Mouse (Mus musculus): ENCODE measurements around the gene Atp8b3. TPM values are rescaled to one million over a fixed set of nuclear protein-coding genes. Genes with fewer than 3 reads are reported as not detected.

The Atp8b3 gene
- polyA plus RNA-seq, 1 experiment from 2014 or later: 0.29 TPM

DNA sequence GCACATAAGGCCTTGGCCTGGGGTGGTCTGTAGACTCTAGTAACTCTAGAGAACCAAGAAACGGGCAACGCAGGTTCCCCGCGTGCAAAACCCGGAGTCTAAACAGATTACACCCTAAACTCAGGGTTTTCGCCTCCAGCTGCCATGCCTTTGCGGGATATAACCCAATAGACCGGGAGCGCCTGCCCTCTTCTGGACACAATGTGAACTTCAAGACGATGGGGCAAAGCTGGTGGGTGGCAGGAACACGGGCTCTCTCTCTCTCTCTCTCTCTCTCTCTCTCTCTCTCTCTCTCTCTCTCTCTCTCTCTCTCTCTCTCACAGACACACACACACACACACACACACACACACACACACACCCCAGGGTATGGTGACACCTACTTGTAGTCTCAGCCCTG lies 32.7 kb downstream of the Atp8b3 start:
- Histone ChIP-seq H3K4me3 (no peak overlapping the region), H3K9ac (no peak overlapping the region), H3K4me1 (peaks cover 9% of the 10 kb centered on the region; the same call in 1 of the 2 replicates), H3K27ac (no peak overlapping the region), H3K9me3 (no peaks in the 10 kb centered on the region), H3K27me3 (peaks cover 90% of the 10 kb centered on the region), H3K4me2 (replicated peaks) (no peak overlapping the region), H3K36me3 (no peaks in the 10 kb centered on the region)
- ATAC-seq (ENCODE audit: low FRiP score, low read depth): no peak
- WGBS: 0% methylated on average over 11 of the region's 11 CpGs

DNA sequence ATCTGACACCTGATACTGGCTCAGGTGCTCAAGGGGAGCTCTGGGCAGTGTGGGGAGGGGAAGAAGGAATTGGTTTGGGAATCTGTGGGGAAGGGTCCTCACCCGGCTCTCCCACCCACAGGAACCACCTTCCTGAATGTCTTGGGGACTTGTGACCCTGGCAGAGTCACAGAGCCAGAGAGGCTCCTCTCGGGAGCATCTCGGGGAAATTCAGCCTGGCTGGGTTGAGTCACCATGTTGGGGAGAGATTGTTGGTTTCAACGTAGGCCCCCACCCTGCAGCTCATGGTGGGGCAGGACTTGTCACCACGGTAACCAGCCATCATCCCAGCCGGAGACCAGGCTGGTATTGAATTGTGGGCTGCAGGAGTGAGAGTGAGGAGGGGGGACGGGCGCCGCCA lies 34.2 kb downstream of the Atp8b3 start:
- Histone ChIP-seq H3K9ac (no peak overlapping the region), H3K4me1 (peaks cover 6% of the 10 kb centered on the region; the same call in 1 of the 2 replicates), H3K4me3 (no peak overlapping the region), H3K27me3 (peaks cover 90% of the 10 kb centered on the region), H3K27ac (no peak overlapping the region), H3K9me3 (no peaks in the 10 kb centered on the region), H3K36me3 (no peaks in the 10 kb centered on the region), H3K4me2 (replicated peaks) (no peak overlapping the region)
- no peak for ATAC-seq (ENCODE audit: low FRiP score, low read depth)
- 1% methylated on average over 8 of the region's 9 CpGs for WGBS

DNA sequence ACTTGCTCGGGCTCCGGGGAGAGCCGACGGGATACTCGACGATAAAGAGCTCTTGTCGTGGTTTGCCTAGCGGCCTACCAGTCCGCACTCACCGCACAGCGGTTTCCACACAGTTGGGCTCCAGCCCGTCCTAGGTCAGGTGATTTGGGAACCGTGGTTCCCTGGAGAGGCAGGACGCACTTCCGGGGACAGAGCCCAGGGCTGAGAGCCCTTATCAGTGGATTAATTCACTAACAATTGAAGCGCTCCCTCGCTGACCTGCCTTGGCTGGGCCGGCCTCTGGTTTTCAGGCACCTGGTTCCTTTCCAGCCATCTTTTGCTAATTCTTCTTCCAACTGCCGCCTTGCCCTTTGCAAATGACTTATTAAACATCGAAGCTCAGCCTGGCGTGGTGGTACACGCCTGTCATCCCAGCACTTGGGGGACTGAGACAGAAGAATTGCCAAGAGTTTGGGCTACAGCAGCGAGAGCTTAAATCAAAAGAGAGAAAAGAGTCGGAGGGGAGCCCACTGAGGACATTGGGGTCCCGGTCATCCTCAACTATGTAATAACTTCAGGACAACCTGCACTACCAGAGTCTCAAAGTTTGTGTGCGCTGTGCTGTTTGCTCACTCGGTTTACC lies 35.2 kb downstream of the Atp8b3 start:
- Histone ChIP-seq H3K4me1 (peaks cover 4% of the 10 kb centered on the region; the same call in 1 of the 2 replicates), H3K4me3 (no peak overlapping the region), H3K27me3 (peaks cover 94% of the 10 kb centered on the region), H3K36me3 (no peaks in the 10 kb centered on the region), H3K9me3 (no peaks in the 10 kb centered on the region), H3K27ac (no peak overlapping the region), H3K4me2 (replicated peaks) (no peak overlapping the region), H3K9ac (no peak overlapping the region)
- under 1% methylated on average over 27 of the region's 27 CpGs for WGBS
- no peak for ATAC-seq (ENCODE audit: low FRiP score, low read depth)

DNA sequence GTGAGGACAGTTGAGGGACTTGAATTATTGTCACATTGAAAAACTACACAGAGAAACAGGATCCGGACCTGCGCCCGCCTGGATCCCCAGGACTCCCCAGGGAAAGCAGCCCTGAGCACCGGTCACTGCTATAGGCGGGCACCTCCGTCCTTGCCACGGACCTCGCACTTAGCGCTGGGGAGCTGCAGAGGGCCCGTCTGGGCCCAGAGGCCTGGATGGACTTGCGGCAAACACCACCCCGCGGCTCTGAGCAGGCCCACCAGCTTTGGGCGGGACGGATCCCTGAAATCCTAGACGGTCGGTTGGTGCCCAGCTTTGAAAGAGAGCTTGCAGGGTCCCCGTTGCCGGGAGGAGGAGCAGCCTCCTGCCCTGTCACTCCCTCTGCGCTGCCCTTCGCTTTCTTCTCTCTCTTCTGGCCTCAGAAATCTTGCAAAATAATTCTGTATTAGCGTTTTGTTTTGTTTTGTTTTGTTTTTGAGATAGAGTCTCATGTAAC lies 36.1 kb downstream of the Atp8b3 start:
- Histone ChIP-seq H3K9me3 (no peaks in the 10 kb centered on the region), H3K9ac (no peak overlapping the region), H3K36me3 (no peaks in the 10 kb centered on the region), H3K27ac (no peak overlapping the region), H3K4me1 (peaks cover 4% of the 10 kb centered on the region; the same call in 1 of the 2 replicates), H3K4me3 (no peak overlapping the region), H3K27me3 (peaks cover 96% of the 10 kb centered on the region), H3K4me2 (replicated peaks) (no peak overlapping the region)
- under 1% methylated on average over 22 of the region's 22 CpGs for WGBS
- ATAC-seq (ENCODE audit: low FRiP score, low read depth): no peak

DNA sequence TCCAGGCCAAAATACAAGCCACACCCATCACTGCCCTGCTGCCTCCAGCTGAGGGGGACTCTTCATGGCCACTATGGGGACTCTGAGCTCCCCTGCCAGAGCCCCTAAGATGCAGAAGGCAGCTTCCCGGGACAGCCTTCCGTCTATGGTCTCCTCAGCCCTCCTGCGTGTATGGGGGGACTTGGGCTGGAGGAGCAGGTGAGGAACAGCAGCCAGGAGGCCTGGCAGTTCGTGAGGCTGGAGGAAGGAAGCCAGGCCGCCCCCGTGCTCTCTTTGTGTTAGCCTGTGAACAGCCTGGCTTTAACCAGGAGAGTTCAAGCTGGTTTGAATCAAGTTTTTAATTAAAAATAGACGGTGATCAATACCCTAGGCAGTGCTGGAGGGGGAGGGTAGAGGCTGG lies 36.6 kb downstream of the Atp8b3 start:
- H3K4me3 ChIP-seq: no peak overlapping the region
- peaks cover 4% of the 10 kb centered on the region; the same call in 1 of the 2 replicates for H3K4me1 ChIP-seq
- H3K4me2 ChIP-seq (replicated peaks): no peak overlapping the region
- H3K9me3 ChIP-seq: no peaks in the 10 kb centered on the region
- ATAC-seq (ENCODE audit: low FRiP score, low read depth): no peak
- no peak overlapping the region for H3K9ac ChIP-seq
- under 1% methylated on average over 7 of the region's 7 CpGs for WGBS
- no peaks in the 10 kb centered on the region for H3K36me3 ChIP-seq
- H3K27me3 ChIP-seq: peaks cover 96% of the 10 kb centered on the region
- no peak overlapping the region for H3K27ac ChIP-seq

DNA sequence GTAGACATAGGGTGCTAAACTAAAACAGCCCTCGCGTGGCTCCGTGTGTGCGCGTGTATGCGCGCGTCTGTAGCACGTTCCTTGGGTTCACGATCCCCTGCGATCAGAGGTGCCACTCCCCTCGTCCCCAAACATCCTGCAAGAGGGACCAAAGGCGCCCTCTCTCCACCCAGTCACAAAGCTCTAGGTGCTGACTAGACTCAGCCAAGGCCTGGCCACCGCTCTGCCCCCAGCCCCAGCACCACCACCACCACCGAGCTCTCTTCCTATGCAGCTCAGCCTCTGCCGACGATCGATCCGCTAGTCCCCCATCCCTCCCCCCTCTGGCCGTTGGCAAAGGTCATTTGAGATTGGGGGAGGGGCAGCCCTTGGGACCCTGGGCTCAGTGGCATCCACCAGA lies 42.5 kb downstream of the Atp8b3 start:
- peak overlapping the region; percentile 50 for H3K4me3 ChIP-seq
- no peaks in the 10 kb centered on the region for H3K36me3 ChIP-seq
- no peaks in the 10 kb centered on the region for H3K9me3 ChIP-seq
- H3K27ac ChIP-seq: no peak overlapping the region
- WGBS: under 1% methylated on average over 20 of the region's 20 CpGs
- H3K4me2 ChIP-seq (replicated peaks): peak overlapping the region; percentile 87; the same call in 1 of the 2 replicates
- H3K27me3 ChIP-seq: peaks cover 100% of the 10 kb centered on the region
- peaks cover 19% of the 10 kb centered on the region for H3K4me1 ChIP-seq
- H3K9ac ChIP-seq: no peak overlapping the region
- ATAC-seq (ENCODE audit: low FRiP score, low read depth): no peak

DNA sequence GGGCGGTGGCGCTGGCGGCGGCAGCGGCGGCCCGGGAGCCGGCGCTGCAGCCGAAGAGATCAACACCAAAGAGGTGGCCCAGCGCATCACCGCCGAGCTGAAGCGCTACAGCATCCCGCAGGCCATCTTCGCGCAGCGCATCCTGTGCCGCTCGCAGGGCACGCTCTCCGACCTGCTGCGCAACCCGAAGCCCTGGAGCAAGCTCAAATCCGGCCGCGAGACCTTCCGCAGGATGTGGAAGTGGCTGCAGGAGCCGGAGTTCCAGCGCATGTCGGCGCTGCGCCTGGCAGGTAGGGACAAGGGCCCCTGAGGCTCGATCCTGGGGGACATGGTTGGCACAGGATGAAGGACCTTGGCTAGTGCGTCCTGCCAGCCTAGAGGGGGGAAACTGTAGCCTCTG lies 43.0 kb downstream of the Atp8b3 start:
- Histone ChIP-seq H3K9ac (peak overlapping the region; percentile 59; the same call in 1 of the 2 replicates), H3K4me3 (peak overlapping the region; percentile 50), H3K4me1 (peaks cover 19% of the 10 kb centered on the region), H3K4me2 (replicated peaks) (peak overlapping the region; percentile 87), H3K27ac (no peak overlapping the region), H3K36me3 (no peaks in the 10 kb centered on the region), H3K9me3 (no peaks in the 10 kb centered on the region), H3K27me3 (peaks cover 100% of the 10 kb centered on the region)
- under 1% methylated on average over 30 of the region's 35 CpGs for WGBS
- ATAC-seq (ENCODE audit: low FRiP score, low read depth): no peak

DNA sequence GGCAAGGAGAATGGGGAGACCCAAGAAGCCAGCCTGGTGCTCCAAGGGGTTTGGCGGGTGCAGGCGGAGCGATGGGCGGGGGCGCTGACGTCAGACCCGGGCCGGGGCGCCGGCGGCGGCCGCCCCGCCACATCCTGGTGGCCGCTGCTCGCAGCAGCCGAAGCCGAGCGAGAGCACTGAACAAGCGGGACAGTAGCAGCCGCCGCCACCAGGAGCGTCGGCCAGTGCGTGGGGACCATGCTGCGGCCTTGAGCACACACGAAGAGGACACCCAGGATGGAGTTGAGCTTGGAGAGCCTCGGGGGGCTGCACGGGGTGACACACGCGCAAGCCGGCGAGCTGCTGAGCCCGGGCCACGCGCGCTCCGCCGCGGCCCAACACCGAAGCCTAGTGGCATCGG lies 44.2 kb downstream of the Atp8b3 start, which contains the start of gene Onecut3:
Gene Onecut3 (plus strand): TSS at position 104 of the 400 bp plus-strand sequence.
- no peak within 1 kb of the TSS for H3K27ac ChIP-seq
- H3K4me2 ChIP-seq (replicated peaks): peak within 1 kb of the TSS; percentile 87
- H3K4me3 ChIP-seq: peak within 1 kb of the TSS; percentile 50
- H3K4me1 ChIP-seq: peaks cover 26% of the 10 kb centered on the region
- peaks cover 100% of the 10 kb centered on the region for H3K27me3 ChIP-seq
- H3K9me3 ChIP-seq: no peaks in the 10 kb centered on the region
- peak; percentile 42; the same call in 1 of the 2 replicates for ATAC-seq (ENCODE audit: low FRiP score, low read depth)
- WGBS: under 1% methylated on average over 42 of the region's 42 CpGs
- no peaks in the 10 kb centered on the region for H3K36me3 ChIP-seq
- H3K9ac ChIP-seq: peak within 1 kb of the TSS; percentile 59

DNA sequence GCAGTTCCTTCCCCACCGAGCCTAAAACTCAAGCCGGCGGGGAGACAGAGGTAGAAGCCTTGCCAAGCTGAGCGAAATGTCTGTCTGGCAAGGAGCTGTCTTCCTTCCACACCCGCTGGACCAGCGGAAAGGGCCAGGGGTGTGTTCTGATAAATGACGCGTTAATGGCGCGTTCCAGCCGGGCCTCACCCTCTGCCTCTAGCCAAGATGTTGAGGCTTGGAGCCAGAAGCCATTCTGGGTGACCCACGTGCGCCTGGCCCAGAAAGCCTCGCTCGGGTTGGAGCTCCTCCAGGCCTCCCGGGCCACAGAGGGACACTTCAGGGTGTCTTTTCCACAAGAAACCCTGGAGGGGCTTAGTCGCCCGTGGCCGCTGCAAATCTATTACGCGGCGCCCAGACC lies 48.9 kb downstream of the Atp8b3 start:
- H3K4me3 ChIP-seq: peak overlapping the region; percentile 8; the same call in 1 of the 2 replicates
- H3K4me2 ChIP-seq (replicated peaks): 0 out of 2 replicates have a peak overlapping the region, but pooled peaks have one; percentile 7
- peaks cover 7% of the 10 kb centered on the region for H3K9me3 ChIP-seq
- 1% methylated on average over 22 of the region's 22 CpGs for WGBS
- H3K36me3 ChIP-seq: no peaks in the 10 kb centered on the region
- peaks cover 97% of the 10 kb centered on the region for H3K27me3 ChIP-seq
- no peak overlapping the region for H3K27ac ChIP-seq
- no peak overlapping the region for H3K9ac ChIP-seq
- ATAC-seq (ENCODE audit: low FRiP score, low read depth): no peak
- peaks cover 13% of the 10 kb centered on the region for H3K4me1 ChIP-seq

DNA sequence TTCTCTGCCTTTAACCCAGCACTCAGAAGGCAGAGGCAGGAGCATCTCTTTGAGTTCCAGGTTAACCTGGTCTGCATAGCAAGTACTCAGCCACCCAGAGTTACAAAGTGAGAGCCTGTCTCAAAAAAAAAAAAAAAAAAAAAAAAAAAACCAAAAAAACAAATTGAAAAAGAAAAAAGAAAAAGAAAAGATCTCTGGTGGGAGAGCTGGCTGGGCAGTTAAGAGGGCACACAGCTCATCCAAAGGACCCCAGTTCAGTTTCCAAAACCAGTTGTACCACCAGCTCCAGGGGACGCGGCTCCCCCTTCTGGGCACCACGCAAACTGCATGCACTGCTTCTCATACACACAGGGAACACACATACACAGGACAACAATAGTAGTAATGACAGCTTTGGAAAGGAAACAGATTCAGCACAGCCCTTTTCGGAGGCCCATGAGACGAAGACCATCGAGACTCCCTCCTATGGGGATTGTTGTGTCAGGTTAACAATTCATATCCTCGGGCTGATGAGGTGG lies 52.0 kb downstream of the Atp8b3 start:
- Histone ChIP-seq H3K9me3 (peaks cover 7% of the 10 kb centered on the region), H3K4me2 (replicated peaks) (no peak overlapping the region), H3K27me3 (peaks cover 95% of the 10 kb centered on the region), H3K9ac (no peak overlapping the region), H3K27ac (no peak overlapping the region), H3K36me3 (no peaks in the 10 kb centered on the region), H3K4me1 (0 out of 2 replicates have a peak, but pooled peaks cover 6% of the 10 kb centered on the region), H3K4me3 (no peak overlapping the region)
- ATAC-seq (ENCODE audit: low FRiP score, low read depth): no peak
- WGBS: 72% methylated on average over 7 of the region's 7 CpGs

DNA sequence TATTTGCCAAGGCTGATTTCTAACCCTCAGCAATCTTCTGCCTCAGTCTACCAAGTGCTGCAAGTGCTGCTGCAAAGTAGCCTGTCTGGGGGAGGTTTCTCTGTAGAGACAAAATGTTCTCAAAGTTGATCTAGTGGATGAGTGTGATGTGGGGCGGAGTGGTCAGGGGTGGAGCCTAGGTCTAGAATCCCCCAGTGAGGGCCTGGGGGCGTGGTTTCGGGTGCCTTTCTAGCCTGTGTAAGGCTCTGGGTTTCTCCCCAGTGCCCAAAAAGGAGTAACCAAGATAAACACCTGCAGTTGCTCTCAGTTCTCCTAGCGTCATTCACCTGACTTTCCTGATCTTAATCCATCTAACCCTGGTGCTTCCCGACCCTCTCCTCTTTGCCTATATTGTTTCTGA lies 57.9 kb downstream of the Atp8b3 start:
- Histone ChIP-seq H3K9ac (no peak overlapping the region), H3K36me3 (no peaks in the 10 kb centered on the region), H3K4me3 (no peak overlapping the region), H3K27ac (no peak overlapping the region), H3K4me1 (no peaks in the 10 kb centered on the region), H3K4me2 (replicated peaks) (no peak overlapping the region), H3K27me3 (peaks cover 77% of the 10 kb centered on the region), H3K9me3 (no peaks in the 10 kb centered on the region)
- WGBS: 10% methylated on average over 5 of the region's 5 CpGs
- ATAC-seq (ENCODE audit: low FRiP score, low read depth): no peak

DNA sequence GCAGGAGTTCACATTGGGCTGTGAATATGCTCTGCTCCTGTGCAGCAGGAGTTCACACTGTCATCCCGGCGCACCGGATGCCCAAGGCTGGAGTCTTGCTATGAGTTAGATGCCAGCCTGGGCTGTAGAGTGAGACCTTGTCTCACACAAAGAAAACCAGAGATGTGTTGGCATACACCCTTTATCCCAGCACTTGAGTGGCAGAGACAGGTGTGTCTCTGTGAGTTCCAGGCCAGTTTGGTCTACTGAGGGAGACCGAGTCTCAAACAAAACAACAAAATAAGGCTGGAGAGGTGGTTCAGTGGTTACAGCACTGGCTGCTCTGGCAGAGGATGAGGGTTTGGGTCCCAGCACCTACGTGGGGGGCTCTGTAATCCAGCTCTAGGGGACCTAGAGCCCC lies 60.4 kb downstream of the Atp8b3 start:
- 77% methylated on average over 5 of the region's 5 CpGs for WGBS
- H3K4me2 ChIP-seq (replicated peaks): no peak overlapping the region
- no peak overlapping the region for H3K27ac ChIP-seq
- no peaks in the 10 kb centered on the region for H3K36me3 ChIP-seq
- no peak overlapping the region for H3K9ac ChIP-seq
- H3K4me3 ChIP-seq: no peak overlapping the region
- H3K4me1 ChIP-seq: peaks cover 6% of the 10 kb centered on the region; the same call in 1 of the 2 replicates
- ATAC-seq (ENCODE audit: low FRiP score, low read depth): no peak
- H3K9me3 ChIP-seq: no peaks in the 10 kb centered on the region
- H3K27me3 ChIP-seq: peaks cover 53% of the 10 kb centered on the region
